Mouse (Mus musculus): ENCODE results near the gene Mettl26. TPM values are rescaled to one million over a fixed set of nuclear protein-coding genes. Genes with fewer than 3 reads are reported as not detected.

The Mettl26 gene
- polyA plus RNA-seq, 1 experiment from 2014 or later, result 47.1 TPM

GRCm38 (mm10) chr17:25838904-25839303 lies 36.0 kb upstream of the Mettl26 start:
- no peak for ATAC-seq (ENCODE audit: insufficient number of reproducible peaks, insufficient read depth, low FRiP score, low TSS enrichment, low read depth)
- 91% methylated on average over 4 of the region's 4 CpGs for WGBS
- Histone ChIP-seq H3K4me3 (no peak overlapping the region), H3K9ac (0 out of 2 replicates have a peak overlapping the region, but pooled peaks have one; percentile 6), H3K4me1 (peaks cover 48% of the 10 kb centered on the region), H3K27ac (no peak overlapping the region), H3K36me3 (peaks cover 64% of the 10 kb centered on the region), H3K4me2 (no peak overlapping the region), H3K27me3 (no peaks in the 10 kb centered on the region), H3K9me3 (no peaks in the 10 kb centered on the region)

GRCm38 (mm10) chr17:25839455-25840235 lies 35.2 kb upstream of the Mettl26 start:
- Histone ChIP-seq H3K9me3 (no peaks in the 10 kb centered on the region), H3K27me3 (no peaks in the 10 kb centered on the region), H3K36me3 (peaks cover 62% of the 10 kb centered on the region), H3K27ac (no peak overlapping the region), H3K9ac (0 out of 2 replicates have a peak overlapping the region, but pooled peaks have one; percentile 6), H3K4me2 (no peak overlapping the region), H3K4me3 (no peak overlapping the region), H3K4me1 (peaks cover 43% of the 10 kb centered on the region)
- 81% methylated on average over 14 of the region's 14 CpGs for WGBS
- no peak for ATAC-seq (ENCODE audit: insufficient number of reproducible peaks, insufficient read depth, low FRiP score, low TSS enrichment, low read depth)

GRCm38 (mm10) chr17:25840519-25840918 lies 34.4 kb upstream of the Mettl26 start:
- Histone ChIP-seq H3K36me3 (peaks cover 59% of the 10 kb centered on the region), H3K4me2 (no peak overlapping the region), H3K27me3 (no peaks in the 10 kb centered on the region), H3K4me1 (peaks cover 38% of the 10 kb centered on the region), H3K4me3 (no peak overlapping the region), H3K9me3 (no peaks in the 10 kb centered on the region), H3K9ac (0 out of 2 replicates have a peak overlapping the region, but pooled peaks have one; percentile 6), H3K27ac (no peak overlapping the region)
- no peak for ATAC-seq (ENCODE audit: insufficient number of reproducible peaks, insufficient read depth, low FRiP score, low TSS enrichment, low read depth)
- 95% methylated on average over 6 of the region's 6 CpGs for WGBS

- 93% methylated on average over 22 of the region's 22 CpGs for WGBS
- H3K4me3 ChIP-seq, result no peak within 1 kb of the TSS
- H3K4me2 ChIP-seq, result no peak within 1 kb of the TSS
- no peak within 1 kb of the TSS for H3K27ac ChIP-seq
- H3K36me3 ChIP-seq, result peaks cover 61% of the 10 kb centered on the region
- no peak for ATAC-seq (ENCODE audit: insufficient number of reproducible peaks, insufficient read depth, low FRiP score, low TSS enrichment, low read depth)
- H3K27me3 ChIP-seq, result no peaks in the 10 kb centered on the region
- peaks cover 30% of the 10 kb centered on the region for H3K4me1 ChIP-seq
- H3K9me3 ChIP-seq, result no peaks in the 10 kb centered on the region
- H3K9ac ChIP-seq, result no peak within 1 kb of the TSS
These were observed 33.6 kb upstream of the Mettl26 start, which contains the start of gene Gm20683 for GRCm38 (mm10) chr17:25841117-25841880. TSS of gene Gm20683 (minus strand) at chr17:25841763.

GRCm38 (mm10) chr17:25842509-25842908 lies 32.4 kb upstream of the Mettl26 start:
- no peak overlapping the region for H3K4me2 ChIP-seq
- no peak overlapping the region for H3K9ac ChIP-seq
- H3K4me1 ChIP-seq, result peaks cover 18% of the 10 kb centered on the region
- H3K27me3 ChIP-seq, result no peaks in the 10 kb centered on the region
- WGBS, result 82% methylated on average over 3 of the region's 3 CpGs
- H3K36me3 ChIP-seq, result peaks cover 73% of the 10 kb centered on the region
- no peak for ATAC-seq (ENCODE audit: insufficient number of reproducible peaks, insufficient read depth, low FRiP score, low TSS enrichment, low read depth)
- no peaks in the 10 kb centered on the region for H3K9me3 ChIP-seq
- H3K27ac ChIP-seq, result no peak overlapping the region
- H3K4me3 ChIP-seq, result no peak overlapping the region

DNA sequence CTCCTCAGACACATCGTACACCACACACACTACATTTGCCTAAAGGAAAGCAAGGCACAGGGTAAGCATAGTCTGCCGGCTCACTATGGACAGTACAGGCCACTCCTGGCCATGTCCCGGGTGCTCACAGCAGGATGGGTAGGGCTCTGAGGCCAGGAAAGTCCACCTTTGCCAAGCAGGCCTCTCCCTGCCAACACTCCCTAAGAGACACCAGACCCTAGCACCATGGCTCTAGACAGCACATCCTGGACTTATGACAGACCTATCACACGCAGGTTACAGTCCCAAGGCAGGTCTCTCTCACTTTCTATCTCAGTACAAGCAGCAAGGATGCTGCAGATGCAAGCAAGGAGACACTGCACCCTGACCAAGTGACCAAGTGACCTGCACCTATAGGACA lies 31.8 kb upstream of the Mettl26 start:
- peak overlapping the region; percentile 83 for H3K4me3 ChIP-seq
- 91% methylated on average over 4 of the region's 4 CpGs for WGBS
- peaks cover 74% of the 10 kb centered on the region for H3K36me3 ChIP-seq
- H3K27ac ChIP-seq, result no peak overlapping the region
- peak overlapping the region; percentile 91 for H3K9ac ChIP-seq
- no peaks in the 10 kb centered on the region for H3K27me3 ChIP-seq
- H3K9me3 ChIP-seq, result no peaks in the 10 kb centered on the region
- H3K4me1 ChIP-seq, result peaks cover 16% of the 10 kb centered on the region
- H3K4me2 ChIP-seq, result peak overlapping the region; percentile 87
- ATAC-seq (ENCODE audit: insufficient number of reproducible peaks, insufficient read depth, low FRiP score, low TSS enrichment, low read depth), result no peak

GRCm38 (mm10) chr17:25843636-25844395 lies 31.1 kb upstream of the Mettl26 start:
- Histone ChIP-seq H3K27me3 (no peaks in the 10 kb centered on the region), H3K27ac (peak overlapping the region; percentile 89), H3K9ac (peak overlapping the region; percentile 91), H3K4me2 (peak overlapping the region; percentile 87), H3K4me1 (peaks cover 16% of the 10 kb centered on the region), H3K4me3 (peak overlapping the region; percentile 83), H3K9me3 (no peaks in the 10 kb centered on the region), H3K36me3 (peaks cover 77% of the 10 kb centered on the region)
- ATAC-seq (ENCODE audit: insufficient number of reproducible peaks, insufficient read depth, low FRiP score, low TSS enrichment, low read depth), result 0 out of 2 replicates have a peak, but pooled peaks have one; percentile 1
- WGBS, result 2% methylated on average over 38 of the region's 38 CpGs

DNA sequence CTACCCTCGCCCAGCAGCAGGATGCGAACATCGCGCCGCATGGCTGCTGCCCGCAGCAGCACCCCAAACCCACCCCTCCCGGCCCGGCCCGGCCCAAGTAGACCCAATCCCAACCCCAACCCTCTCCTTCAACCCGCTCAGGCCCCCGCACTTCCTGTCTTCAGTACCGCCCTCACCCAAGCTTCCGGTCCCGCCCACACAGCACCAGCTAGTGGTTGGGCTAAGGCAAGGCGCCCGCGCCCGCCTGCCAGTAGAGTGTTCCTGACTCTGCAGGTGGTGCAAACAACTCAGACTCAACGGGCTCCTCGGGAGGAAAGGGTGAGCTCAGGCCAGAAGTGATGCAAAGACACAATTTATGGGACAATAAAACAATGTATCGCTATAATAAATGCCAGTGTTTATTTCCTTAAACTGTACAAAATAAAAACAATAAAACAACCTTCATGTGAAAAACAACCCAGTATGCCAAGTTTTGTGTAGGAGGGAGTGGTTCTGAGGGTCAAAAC lies 30.4 kb upstream of the Mettl26 start, which contains the start of gene Rhot2:
Rhot2 (minus strand) TSS at position 456 of the 506 bp plus-strand sequence.
- peak within 1 kb of the TSS; percentile 89 for H3K27ac ChIP-seq
- H3K4me3 ChIP-seq, result peak within 1 kb of the TSS; percentile 83
- peak within 1 kb of the TSS; percentile 91 for H3K9ac ChIP-seq
- peak within 1 kb of the TSS; percentile 87 for H3K4me2 ChIP-seq
- peaks cover 16% of the 10 kb centered on the region for H3K4me1 ChIP-seq
- H3K27me3 ChIP-seq, result no peaks in the 10 kb centered on the region
- ATAC-seq (ENCODE audit: insufficient number of reproducible peaks, insufficient read depth, low FRiP score, low TSS enrichment, low read depth), result peak; percentile 89
- H3K36me3 ChIP-seq, result peaks cover 77% of the 10 kb centered on the region
- WGBS, result 2% methylated on average over 21 of the region's 21 CpGs
- no peaks in the 10 kb centered on the region for H3K9me3 ChIP-seq

DNA sequence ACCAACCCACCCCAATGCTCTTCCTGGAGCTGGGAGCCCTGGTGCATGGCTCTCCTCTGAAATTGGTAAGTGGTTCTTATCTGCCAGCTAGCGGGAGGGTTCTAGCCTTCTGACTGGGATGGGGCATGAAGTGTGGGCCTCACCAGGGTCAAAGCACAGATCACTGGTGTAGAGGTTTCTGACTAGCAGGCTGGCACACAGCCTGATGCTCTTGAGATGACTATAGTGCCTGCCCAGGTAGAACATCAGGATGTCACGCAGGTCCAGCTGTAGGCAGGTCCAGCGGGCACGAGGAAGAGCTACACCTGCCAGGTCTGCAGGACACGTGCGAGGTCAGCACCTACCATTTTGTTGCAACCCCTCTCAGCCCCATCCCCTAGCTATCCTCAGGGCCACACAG lies 14.6 kb upstream of the Mettl26 start:
- ATAC-seq (ENCODE audit: insufficient number of reproducible peaks, insufficient read depth, low FRiP score, low TSS enrichment, low read depth), result no peak
- Histone ChIP-seq H3K4me2 (peak overlapping the region; percentile 78), H3K4me1 (peaks cover 24% of the 10 kb centered on the region), H3K36me3 (peaks cover 7% of the 10 kb centered on the region), H3K9me3 (no peaks in the 10 kb centered on the region), H3K27ac (no peak overlapping the region), H3K4me3 (peak overlapping the region; percentile 71), H3K27me3 (no peaks in the 10 kb centered on the region), H3K9ac (peak overlapping the region; percentile 85)
- 92% methylated on average over 6 of the region's 6 CpGs for WGBS

DNA sequence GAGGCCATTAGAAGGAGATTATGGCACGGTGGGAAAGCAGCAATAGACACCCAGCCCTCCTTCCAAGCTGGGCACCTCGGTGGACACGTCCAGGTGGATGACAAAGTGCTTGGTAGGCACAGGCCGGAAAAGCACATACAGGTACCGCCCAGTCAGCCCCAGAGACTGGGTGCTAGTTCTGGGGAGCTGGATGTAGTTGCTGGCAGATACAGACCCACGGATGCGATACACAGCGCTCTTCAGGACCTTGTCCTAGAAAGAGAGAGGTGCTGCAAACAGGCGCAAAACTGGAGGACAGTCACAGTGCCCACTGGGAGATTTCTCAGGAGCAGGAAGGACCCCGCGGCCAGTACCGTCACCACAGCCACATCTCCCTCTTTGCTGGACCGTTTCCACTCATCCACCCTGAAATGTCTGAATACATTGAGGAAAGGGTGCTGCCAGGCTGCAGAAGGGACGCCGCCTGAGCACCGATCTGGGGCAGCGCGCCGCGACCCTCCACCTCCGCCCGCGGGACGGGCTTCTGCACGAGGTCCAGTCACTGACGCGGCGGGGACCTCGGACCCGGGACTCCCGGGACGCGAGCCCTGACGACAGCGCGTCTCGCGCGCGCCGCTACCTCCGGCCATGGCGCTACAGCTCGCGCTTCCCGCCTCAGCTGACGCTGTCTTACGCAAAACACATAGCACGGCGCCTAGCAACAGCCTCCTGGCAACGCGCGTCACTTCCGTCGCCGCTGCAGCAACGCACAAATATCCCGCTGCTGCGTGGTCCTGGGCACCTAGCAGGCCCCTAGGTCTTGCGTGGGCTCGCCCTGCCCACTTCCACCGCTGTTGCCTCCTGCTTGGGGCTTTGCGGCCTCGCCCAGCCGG lies 13.8 kb upstream of the Mettl26 start, which contains the start of gene Wdr90:
Wdr90 (minus strand) TSS at position 670 of the 872 bp plus-strand sequence.
- Histone ChIP-seq H3K4me2 (peak within 1 kb of the TSS; percentile 78), H3K27me3 (no peaks in the 10 kb centered on the region), H3K4me1 (peaks cover 24% of the 10 kb centered on the region), H3K9me3 (no peaks in the 10 kb centered on the region), H3K4me3 (peak within 1 kb of the TSS; percentile 71), H3K27ac (peak within 1 kb of the TSS; percentile 89), H3K36me3 (0 out of 2 replicates have a peak, but pooled peaks cover 4% of the 10 kb centered on the region), H3K9ac (peak within 1 kb of the TSS; percentile 85)
- peak; percentile 86 for ATAC-seq (ENCODE audit: insufficient number of reproducible peaks, insufficient read depth, low FRiP score, low TSS enrichment, low read depth)
- WGBS, result 3% methylated on average over 65 of the region's 65 CpGs

All from embryonic facial prominence, embryonic 13.5 days (tissue).